Mouse (Mus musculus): ENCODE results near the gene Nrcam. TPM values are rescaled to one million over a fixed set of nuclear protein-coding genes. Genes with fewer than 3 reads are reported as not detected.

The Nrcam gene
- polyA plus RNA-seq, 3 experiments from 2014 or later = 0.08 to 0.24 TPM; not detected in 1

- ATAC-seq = no peak
These were observed 110.2 kb downstream of the Nrcam start for GRCm38 (mm10) chr12:44438884-44439283.

DNA sequence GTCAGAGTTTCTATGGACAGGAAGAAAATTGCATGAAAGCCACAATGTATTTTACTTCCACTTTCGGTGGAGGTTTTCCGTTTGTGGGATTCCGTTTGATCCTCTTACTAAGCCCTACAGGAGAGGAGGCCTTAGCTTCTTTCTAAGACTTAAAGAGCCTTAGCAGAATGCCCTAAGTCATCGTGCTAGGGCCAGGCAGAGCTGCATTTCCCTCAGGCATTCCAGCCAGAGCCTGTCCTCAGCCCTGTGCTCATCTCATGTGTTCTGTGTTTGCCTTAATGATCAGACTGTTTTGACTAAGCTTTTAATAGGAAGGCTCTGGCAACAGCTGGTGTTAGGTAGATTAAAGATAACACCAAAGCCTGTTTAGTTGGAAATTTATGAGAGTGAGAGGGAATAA is 111.5 kb downstream of the Nrcam start:
- ATAC-seq = no peak

- ATAC-seq = no peak
These were observed 122.2 kb downstream of the Nrcam start for GRCm38 (mm10) chr12:44450930-44451329.

- ATAC-seq = no peak
These were observed 123.1 kb downstream of the Nrcam start for GRCm38 (mm10) chr12:44451742-44452141.

DNA sequence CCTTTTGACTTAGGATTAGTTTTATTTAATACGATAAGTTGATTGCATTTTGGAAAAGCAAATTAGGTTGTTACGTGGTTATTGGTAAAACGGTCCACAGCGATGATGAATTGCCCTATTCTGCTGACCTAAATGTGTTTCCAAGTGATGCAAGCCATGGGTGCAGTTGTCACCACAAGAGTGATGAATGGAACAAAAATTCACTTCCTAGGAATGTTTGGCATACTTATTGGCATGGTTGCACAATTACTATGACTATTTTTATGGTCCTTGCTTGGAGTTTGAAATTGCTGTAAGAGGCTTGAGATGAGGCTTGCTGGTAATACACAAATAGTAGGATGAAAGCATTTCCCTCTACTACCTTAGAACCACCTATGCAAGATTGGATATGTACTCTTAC is 125.1 kb downstream of the Nrcam start:
- ATAC-seq = no peak

DNA sequence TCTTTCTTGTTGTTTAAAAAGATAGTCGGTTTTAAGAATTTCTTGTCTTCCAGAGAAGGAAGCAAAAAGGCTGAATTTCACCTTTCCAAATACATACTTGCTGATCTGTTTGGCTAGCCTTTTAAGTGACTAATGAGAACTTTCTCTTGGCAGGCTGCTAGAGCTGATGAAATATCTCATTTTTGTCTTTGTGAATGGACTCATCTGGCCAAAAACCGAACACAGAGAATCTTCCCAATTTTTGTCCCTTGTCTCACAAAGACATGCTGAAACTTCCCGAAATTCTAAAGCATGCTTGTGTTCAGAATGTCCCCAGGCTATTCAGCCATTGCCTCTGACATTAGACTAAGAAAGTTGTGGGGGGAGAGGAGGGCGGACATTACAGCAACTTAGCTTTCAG is 129.3 kb downstream of the Nrcam start:
- no peak for ATAC-seq

- no peak for ATAC-seq
These were observed 133.8 kb downstream of the Nrcam start for GRCm38 (mm10) chr12:44462436-44462835.

DNA sequence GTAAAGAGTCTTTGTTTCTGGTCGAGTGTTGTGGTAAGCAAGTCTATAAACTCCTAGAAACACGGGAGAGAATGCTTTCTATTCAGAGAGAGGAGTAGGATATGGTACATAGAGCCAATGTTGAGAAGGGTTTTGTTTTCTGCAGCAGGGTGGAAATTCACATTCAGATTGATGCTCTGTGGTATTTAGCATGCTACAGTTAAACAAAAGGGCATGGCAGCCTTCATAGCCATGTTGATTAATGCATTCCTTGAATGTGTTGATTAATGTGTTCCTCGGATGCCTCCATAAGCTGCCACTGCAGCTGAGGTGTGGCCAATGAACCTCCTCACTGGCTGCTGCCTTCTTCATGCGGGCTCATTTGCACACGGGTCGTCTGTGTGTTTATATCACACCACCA is 134.3 kb downstream of the Nrcam start:
- no peak for ATAC-seq

GRCm38 (mm10) chr12:44471073-44471472 is 142.4 kb downstream of the Nrcam start:
- no peak for ATAC-seq

DNA sequence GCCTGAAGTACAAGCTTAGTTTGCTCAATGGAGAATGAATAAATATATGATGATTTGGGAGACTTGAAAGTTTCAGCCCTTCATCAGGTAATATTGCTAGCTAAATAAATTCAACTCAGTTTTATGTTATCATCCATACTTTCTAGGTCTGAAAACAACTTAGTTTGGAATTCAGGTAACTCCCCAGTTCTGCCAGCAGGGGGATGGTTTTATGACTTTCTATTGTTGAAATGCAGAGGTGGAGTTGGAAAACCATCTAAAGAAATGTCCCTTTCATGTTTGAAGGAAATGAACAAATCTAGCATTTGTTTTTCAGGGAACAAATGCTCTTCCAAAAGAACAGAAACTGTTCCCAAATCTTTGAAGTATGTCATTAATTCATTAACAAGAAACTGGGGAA is 146.7 kb downstream of the Nrcam start:
- ATAC-seq = no peak

DNA sequence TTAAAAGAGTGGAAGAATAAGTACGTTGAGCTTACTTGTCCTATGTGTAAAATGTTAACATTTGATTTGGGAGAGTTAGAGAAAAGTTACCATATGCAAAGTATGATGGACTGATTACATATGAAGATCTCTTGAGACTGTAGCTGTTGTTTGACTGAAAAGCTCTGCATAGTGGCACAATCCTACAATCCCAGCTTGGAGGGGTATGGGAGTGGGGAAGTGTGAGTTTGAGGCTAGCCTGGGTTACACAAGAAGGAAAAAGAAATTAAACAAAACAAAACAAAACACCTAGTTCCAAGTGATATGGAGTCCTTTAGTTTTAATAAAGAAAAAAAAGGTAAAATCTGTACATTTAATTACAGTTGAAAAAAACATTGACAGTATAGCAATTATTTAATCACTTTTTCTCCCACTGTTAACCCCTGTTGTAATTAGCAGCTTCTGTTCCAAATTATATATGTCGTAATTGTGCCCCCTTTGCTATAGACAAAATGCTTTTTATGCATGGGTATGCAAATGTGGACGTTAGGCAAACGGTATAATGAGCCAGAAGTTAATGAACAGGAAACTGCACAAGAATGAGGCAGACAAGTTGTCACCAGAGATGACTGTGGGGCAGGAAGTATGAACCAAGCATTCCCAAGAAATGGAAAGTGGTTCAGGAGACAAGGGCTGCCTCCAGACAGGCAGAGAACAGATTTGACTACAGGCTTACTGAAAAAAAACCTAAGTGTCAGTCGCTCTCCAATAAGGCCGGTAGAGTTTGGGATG is 150.8 kb downstream of the Nrcam start:
- ATAC-seq = no peak

- ATAC-seq = no peak
These were observed 151.3 kb downstream of the Nrcam start for GRCm38 (mm10) chr12:44480031-44480419.

GRCm38 (mm10) chr12:44481415-44481814 is 152.7 kb downstream of the Nrcam start:
- ATAC-seq = no peak

GRCm38 (mm10) chr12:44492759-44493479 is 164.2 kb downstream of the Nrcam start:
- ATAC-seq = no peak

- no peak for ATAC-seq
These were observed 169.1 kb downstream of the Nrcam start for GRCm38 (mm10) chr12:44497762-44498161.

GRCm38 (mm10) chr12:44498872-44499271 is 170.2 kb downstream of the Nrcam start:
- ATAC-seq = no peak

GRCm38 (mm10) chr12:44501807-44502487 is 173.3 kb downstream of the Nrcam start:
- ATAC-seq = no peak

DNA sequence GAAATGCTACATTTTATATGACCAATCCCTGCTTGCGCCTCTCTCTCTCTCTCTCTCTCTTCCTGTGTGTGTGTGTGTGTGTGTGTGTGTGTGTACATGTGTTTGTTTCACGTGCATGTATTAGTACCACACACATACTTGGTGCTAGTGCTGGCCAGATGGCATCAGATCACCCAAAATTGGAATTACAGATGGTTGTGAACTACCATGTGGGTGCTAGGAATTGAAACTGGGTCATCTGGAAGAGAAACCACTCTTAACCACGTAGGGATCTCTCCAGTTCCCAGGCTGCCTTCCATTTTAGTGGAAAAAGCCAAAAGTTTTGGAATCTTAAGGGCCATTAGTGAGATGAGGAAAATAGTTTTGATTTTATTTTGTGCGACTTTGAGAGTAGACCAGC is 175.1 kb downstream of the Nrcam start:
- no peak for ATAC-seq

- no peak for ATAC-seq
These were observed 179.9 kb downstream of the Nrcam start for GRCm38 (mm10) chr12:44508635-44509034.

- ATAC-seq = no peak
These were observed 180.9 kb downstream of the Nrcam start for GRCm38 (mm10) chr12:44509406-44510104.

GRCm38 (mm10) chr12:44515066-44515465 is 186.4 kb downstream of the Nrcam start:
- no peak for ATAC-seq

- no peak for ATAC-seq
These were observed 190.9 kb downstream of the Nrcam start for GRCm38 (mm10) chr12:44519440-44520141.
